Mouse (Mus musculus): ENCODE measurements at regions not wholly inside any gene's neighbourhood (a gene's known extent, or its start where the extent isn't known, plus 50 kb on each side); places are given as distances from the start of the nearest gene placed in this dataset.

- Histone ChIP-seq H3K9ac (no peak overlapping the region), H3K27ac (no peak overlapping the region), H3K4me3 (no peak overlapping the region), H3K27me3 (no peaks in the 10 kb centered on the region), H3K36me3 (no peaks in the 10 kb centered on the region), H3K4me1 (no peaks in the 10 kb centered on the region), H3K9me3 (no peaks in the 10 kb centered on the region), H3K4me2 (replicated peaks) (no peak overlapping the region)
- ATAC-seq (ENCODE audit: low FRiP score, low read depth) = no peak
- 65% methylated on average over 4 of the region's 4 CpGs for WGBS
Measured at GRCm38 (mm10) chr4:89382434-89382976, 71.7 kb upstream of the Cdkn2b start.

GRCm38 (mm10) chr4:89381763-89382162 is 70.9 kb upstream of the Cdkn2b start:
- no peak overlapping the region for H3K4me2 ChIP-seq (replicated peaks)
- H3K27ac ChIP-seq = no peak overlapping the region
- no peak overlapping the region for H3K9ac ChIP-seq
- no peak overlapping the region for H3K4me3 ChIP-seq
- no peaks in the 10 kb centered on the region for H3K9me3 ChIP-seq
- H3K27me3 ChIP-seq = no peaks in the 10 kb centered on the region
- 89% methylated on average over 2 of the region's 2 CpGs for WGBS
- no peak for ATAC-seq (ENCODE audit: low FRiP score, low read depth)
- no peaks in the 10 kb centered on the region for H3K36me3 ChIP-seq
- no peaks in the 10 kb centered on the region for H3K4me1 ChIP-seq

GRCm38 (mm10) chr4:89381077-89381476 is 70.2 kb upstream of the Cdkn2b start:
- Histone ChIP-seq H3K27ac (no peak overlapping the region), H3K9ac (no peak overlapping the region), H3K4me1 (no peaks in the 10 kb centered on the region), H3K4me3 (no peak overlapping the region), H3K27me3 (no peaks in the 10 kb centered on the region), H3K9me3 (no peaks in the 10 kb centered on the region), H3K4me2 (replicated peaks) (no peak overlapping the region), H3K36me3 (no peaks in the 10 kb centered on the region)
- 82% methylated on average over 5 of the region's 5 CpGs for WGBS
- ATAC-seq (ENCODE audit: low FRiP score, low read depth) = no peak

GRCm38 (mm10) chr4:89380330-89380945 is 69.6 kb upstream of the Cdkn2b start:
- ATAC-seq (ENCODE audit: low FRiP score, low read depth) = no peak
- no peak overlapping the region for H3K27ac ChIP-seq
- H3K36me3 ChIP-seq = no peaks in the 10 kb centered on the region
- H3K4me3 ChIP-seq = no peak overlapping the region
- no peaks in the 10 kb centered on the region for H3K4me1 ChIP-seq
- H3K4me2 ChIP-seq (replicated peaks) = no peak overlapping the region
- no peaks in the 10 kb centered on the region for H3K9me3 ChIP-seq
- H3K27me3 ChIP-seq = no peaks in the 10 kb centered on the region
- no peak overlapping the region for H3K9ac ChIP-seq
- 90% methylated on average over 8 of the region's 8 CpGs for WGBS

GRCm38 (mm10) chr4:89379622-89380329 is 68.9 kb upstream of the Cdkn2b start:
- no peak for ATAC-seq (ENCODE audit: low FRiP score, low read depth)
- H3K27me3 ChIP-seq = no peaks in the 10 kb centered on the region
- 89% methylated on average over 6 of the region's 6 CpGs for WGBS
- no peak overlapping the region for H3K4me2 ChIP-seq (replicated peaks)
- no peaks in the 10 kb centered on the region for H3K9me3 ChIP-seq
- no peak overlapping the region for H3K4me3 ChIP-seq
- no peak overlapping the region for H3K9ac ChIP-seq
- no peaks in the 10 kb centered on the region for H3K36me3 ChIP-seq
- H3K4me1 ChIP-seq = no peaks in the 10 kb centered on the region
- no peak overlapping the region for H3K27ac ChIP-seq

GRCm38 (mm10) chr4:89372631-89373030 is 61.8 kb upstream of the Cdkn2b start:
- no peak overlapping the region for H3K4me2 ChIP-seq (replicated peaks)
- no peaks in the 10 kb centered on the region for H3K4me1 ChIP-seq
- WGBS = 76% methylated on average over 6 of the region's 6 CpGs
- no peak overlapping the region for H3K9ac ChIP-seq
- no peaks in the 10 kb centered on the region for H3K27me3 ChIP-seq
- ATAC-seq (ENCODE audit: low FRiP score, low read depth) = no peak
- no peak overlapping the region for H3K4me3 ChIP-seq
- H3K27ac ChIP-seq = no peak overlapping the region
- no peaks in the 10 kb centered on the region for H3K36me3 ChIP-seq
- H3K9me3 ChIP-seq = no peaks in the 10 kb centered on the region

GRCm38 (mm10) chr4:89368850-89369524 is 58.1 kb upstream of the Cdkn2b start:
- Histone ChIP-seq H3K9me3 (no peaks in the 10 kb centered on the region), H3K4me3 (no peak overlapping the region), H3K27ac (no peak overlapping the region), H3K4me2 (replicated peaks) (no peak overlapping the region), H3K4me1 (no peaks in the 10 kb centered on the region), H3K36me3 (no peaks in the 10 kb centered on the region), H3K27me3 (no peaks in the 10 kb centered on the region), H3K9ac (no peak overlapping the region)
- WGBS = 70% methylated on average over 12 of the region's 12 CpGs
- no peak for ATAC-seq (ENCODE audit: low FRiP score, low read depth)

GRCm38 (mm10) chr4:89366581-89367141 is 55.8 kb upstream of the Cdkn2b start:
- Histone ChIP-seq H3K27ac (no peak overlapping the region), H3K4me2 (replicated peaks) (no peak overlapping the region), H3K36me3 (no peaks in the 10 kb centered on the region), H3K9me3 (no peaks in the 10 kb centered on the region), H3K9ac (no peak overlapping the region), H3K27me3 (no peaks in the 10 kb centered on the region), H3K4me3 (no peak overlapping the region), H3K4me1 (no peaks in the 10 kb centered on the region)
- no peak for ATAC-seq (ENCODE audit: low FRiP score, low read depth)
- WGBS = 61% methylated on average over 10 of the region's 10 CpGs

GRCm38 (mm10) chr4:89365875-89366274 is 55.0 kb upstream of the Cdkn2b start:
- 44% methylated on average over 5 of the region's 5 CpGs for WGBS
- Histone ChIP-seq H3K4me3 (no peak overlapping the region), H3K9ac (no peak overlapping the region), H3K4me1 (no peaks in the 10 kb centered on the region), H3K27ac (no peak overlapping the region), H3K36me3 (no peaks in the 10 kb centered on the region), H3K27me3 (no peaks in the 10 kb centered on the region), H3K9me3 (no peaks in the 10 kb centered on the region), H3K4me2 (replicated peaks) (no peak overlapping the region)
- no peak for ATAC-seq (ENCODE audit: low FRiP score, low read depth)

GRCm38 (mm10) chr4:89363150-89363683 is 52.4 kb upstream of the Cdkn2b start:
- H3K4me2 ChIP-seq (replicated peaks) = no peak overlapping the region
- no peak overlapping the region for H3K4me3 ChIP-seq
- WGBS = 74% methylated on average over 2 of the region's 2 CpGs
- H3K4me1 ChIP-seq = no peaks in the 10 kb centered on the region
- no peaks in the 10 kb centered on the region for H3K36me3 ChIP-seq
- H3K9me3 ChIP-seq = no peaks in the 10 kb centered on the region
- H3K27me3 ChIP-seq = no peaks in the 10 kb centered on the region
- no peak for ATAC-seq (ENCODE audit: low FRiP score, low read depth)
- H3K27ac ChIP-seq = no peak overlapping the region
- no peak overlapping the region for H3K9ac ChIP-seq

GRCm38 (mm10) chr4:89362650-89363049 is 51.8 kb upstream of the Cdkn2b start:
- ATAC-seq (ENCODE audit: low FRiP score, low read depth) = no peak
- Histone ChIP-seq H3K27ac (no peak overlapping the region), H3K9me3 (no peaks in the 10 kb centered on the region), H3K4me3 (no peak overlapping the region), H3K4me2 (replicated peaks) (no peak overlapping the region), H3K9ac (no peak overlapping the region), H3K36me3 (no peaks in the 10 kb centered on the region), H3K27me3 (no peaks in the 10 kb centered on the region), H3K4me1 (no peaks in the 10 kb centered on the region)
- 55% methylated on average over 3 of the region's 3 CpGs for WGBS

- Histone ChIP-seq H3K9me3 (no peaks in the 10 kb centered on the region), H3K9ac (no peak overlapping the region), H3K4me3 (no peak overlapping the region), H3K4me1 (no peaks in the 10 kb centered on the region), H3K27me3 (peaks cover 9% of the 10 kb centered on the region; the same call in 1 of the 2 replicates), H3K4me2 (replicated peaks) (no peak overlapping the region), H3K36me3 (no peaks in the 10 kb centered on the region), H3K27ac (no peak overlapping the region)
- ATAC-seq (ENCODE audit: low FRiP score, low read depth) = no peak
- 80% methylated on average over 7 of the region's 7 CpGs for WGBS
Measured at GRCm38 (mm10) chr4:89361316-89361715, 50.5 kb upstream of the Cdkn2b start.
